Mouse (Mus musculus) G1E-ER4 (cell line): Measurements from ENCODE around the gene Taf15. TPM values are rescaled to one million over a fixed set of nuclear protein-coding genes. Genes with fewer than 3 reads are reported as not detected.

Source experiments
- GATA1 ChIP-seq: IDR thresholded peaks from one replicate; pipeline ENCODE4 v1.8.0; 2012; ENCODE audit warnings: low read length, inconsistent platforms
- polyA plus RNA-seq: library from polyadenylated mRNA; stranded (reverse); fragments of >175 nt; gene quantifications from 2 replicates; pipeline ENCODE4 v1.2.3, GENCODE M21; 2012

Gene Taf15
- polyA plus RNA-seq, 1 experiment = 73.0 TPM

DNA sequence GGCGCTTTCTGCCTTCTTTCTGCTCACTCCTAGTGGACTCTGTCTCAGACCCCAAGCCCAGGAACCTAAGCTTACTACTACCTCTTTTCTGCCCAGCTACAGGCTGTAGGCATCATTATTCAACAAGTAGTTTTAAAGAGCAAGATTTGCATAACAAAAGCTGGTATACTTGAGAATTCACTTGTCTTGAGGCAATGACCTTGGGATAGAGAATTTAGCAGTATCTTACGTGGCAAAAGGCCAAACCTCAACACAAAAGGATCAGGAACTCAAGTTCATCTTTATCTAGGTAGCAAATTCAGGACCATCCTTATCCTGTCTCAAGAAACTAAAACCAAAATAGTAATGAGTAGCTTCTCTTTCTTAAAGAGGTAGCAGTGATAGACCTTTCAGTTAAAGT, 22.7 kb downstream of the Taf15 start:
- TF ChIP-seq GATA1 = no peak

DNA sequence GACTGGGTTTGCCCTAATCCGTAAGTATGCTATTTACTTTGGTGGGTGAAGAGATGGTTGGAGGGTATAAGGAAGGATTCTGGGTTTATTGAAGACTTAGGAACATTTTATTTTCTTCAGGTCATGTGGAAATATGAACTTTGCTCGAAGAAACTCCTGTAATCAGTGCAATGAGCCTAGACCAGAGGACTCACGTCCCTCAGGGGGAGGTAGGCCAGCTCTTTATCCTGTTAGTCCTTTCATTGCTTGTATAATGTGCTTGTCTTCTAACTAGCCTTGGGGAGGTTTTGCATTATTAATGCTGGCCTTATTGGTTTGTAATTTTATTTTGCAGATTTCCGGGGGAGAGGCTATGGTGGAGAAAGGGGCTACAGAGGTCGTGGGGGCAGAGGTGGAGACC, 31.4 kb downstream of the Taf15 start:
- no peak for TF ChIP-seq GATA1

DNA sequence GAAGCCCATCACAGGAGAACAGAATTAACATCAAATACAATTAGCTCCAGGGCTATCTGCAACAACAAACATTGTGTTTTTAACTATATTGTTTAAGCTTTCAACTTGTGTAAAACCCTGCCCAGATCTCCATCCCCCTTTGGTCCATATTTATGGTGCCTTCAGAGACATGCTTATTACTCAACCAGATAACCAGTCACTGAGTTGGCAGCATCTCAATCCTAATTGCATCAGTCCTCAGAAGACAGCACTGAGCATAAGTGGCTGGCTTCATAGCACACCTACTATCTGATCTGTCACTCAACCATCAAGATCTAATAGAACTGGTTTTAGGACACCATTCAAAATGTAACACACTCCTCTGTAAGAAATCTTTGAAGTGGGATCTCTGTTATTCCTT, 36.6 kb downstream of the Taf15 start:
- TF ChIP-seq GATA1 = no peak

DNA sequence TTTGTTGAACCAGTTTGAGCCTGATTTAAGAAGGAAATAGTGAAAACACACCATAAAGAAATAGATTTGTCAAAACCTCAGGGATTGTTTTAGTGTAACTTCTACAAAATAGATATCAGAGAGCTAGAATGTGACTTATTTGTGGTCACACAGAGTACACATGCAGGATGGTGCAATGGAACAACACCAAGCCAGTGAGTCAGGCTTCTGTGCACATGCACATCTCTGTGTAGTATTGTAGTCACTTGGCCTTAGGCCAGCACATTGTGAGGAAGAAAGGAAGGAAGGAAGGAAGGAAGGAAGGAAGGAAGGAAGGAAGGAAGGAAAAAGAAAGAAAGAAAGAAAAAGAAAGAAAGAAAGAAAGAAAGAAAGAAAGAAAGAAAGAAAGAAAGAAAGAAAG, 44.3 kb downstream of the Taf15 start:
- no peak for TF ChIP-seq GATA1

DNA sequence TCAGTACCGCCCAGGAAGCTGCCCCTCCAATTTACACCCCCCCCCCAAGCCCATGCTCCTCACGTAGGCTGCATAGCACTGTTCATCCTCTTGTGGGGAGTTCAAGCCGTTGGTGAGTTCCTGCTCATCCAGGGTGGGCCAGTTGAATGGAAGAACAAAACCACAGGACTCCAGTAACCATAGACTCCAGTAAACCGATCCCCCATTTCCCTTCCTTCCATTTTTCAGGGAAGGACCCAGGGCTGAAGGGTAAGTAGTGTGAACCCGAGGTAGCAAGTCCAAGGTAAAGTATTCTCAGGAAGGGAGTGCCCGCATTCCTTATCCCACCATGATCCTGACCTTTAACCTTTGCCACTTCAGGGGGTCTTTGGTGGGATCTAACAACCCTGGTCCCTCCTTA, 45.5 kb downstream of the Taf15 start:
- no peak for TF ChIP-seq GATA1

DNA sequence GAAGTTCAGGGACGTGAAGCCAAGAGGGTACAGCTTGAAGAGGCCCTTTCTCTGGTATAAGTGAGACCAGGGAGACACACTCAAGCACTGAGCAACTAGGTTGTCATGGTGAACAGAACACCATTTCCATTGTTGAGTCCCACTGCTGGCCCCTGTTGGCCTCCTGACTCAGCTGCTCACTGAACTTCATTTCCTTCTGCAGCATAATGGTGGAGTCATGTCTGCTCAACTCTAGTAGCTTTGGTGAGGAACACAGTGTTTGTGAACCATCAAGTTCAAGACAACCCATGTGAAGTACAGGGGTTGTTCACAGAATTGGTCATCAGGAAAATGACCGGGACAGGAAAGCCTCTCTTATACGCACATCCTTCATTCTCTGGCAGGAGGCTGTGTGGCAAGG, 49.2 kb downstream of the Taf15 start, which contains the start of gene Heatr9:
Gene Heatr9 (minus strand): TSS at position 101 of the 400 bp plus-strand sequence.
- TF ChIP-seq GATA1 = no peak

DNA sequence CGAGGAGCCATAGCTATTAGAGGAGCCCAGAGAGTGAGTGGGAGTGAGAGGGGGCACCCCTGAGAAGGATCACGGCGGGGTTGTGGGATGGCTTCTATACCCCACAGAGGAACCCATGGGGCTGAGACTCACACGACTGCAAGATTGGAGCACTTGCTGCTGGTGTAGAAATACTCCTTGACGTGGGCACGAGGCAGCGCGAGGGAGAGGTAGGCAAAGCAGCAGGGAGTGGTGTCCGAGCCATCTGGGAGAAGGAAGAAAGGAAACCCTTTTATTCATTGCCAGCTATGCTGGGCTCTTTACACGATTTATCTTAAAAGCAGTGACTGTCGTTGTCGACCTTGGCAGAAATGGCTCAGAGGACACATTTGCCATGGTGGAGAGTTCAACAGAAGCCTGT, 56.1 kb downstream of the Taf15 start:
- no peak for TF ChIP-seq GATA1

DNA sequence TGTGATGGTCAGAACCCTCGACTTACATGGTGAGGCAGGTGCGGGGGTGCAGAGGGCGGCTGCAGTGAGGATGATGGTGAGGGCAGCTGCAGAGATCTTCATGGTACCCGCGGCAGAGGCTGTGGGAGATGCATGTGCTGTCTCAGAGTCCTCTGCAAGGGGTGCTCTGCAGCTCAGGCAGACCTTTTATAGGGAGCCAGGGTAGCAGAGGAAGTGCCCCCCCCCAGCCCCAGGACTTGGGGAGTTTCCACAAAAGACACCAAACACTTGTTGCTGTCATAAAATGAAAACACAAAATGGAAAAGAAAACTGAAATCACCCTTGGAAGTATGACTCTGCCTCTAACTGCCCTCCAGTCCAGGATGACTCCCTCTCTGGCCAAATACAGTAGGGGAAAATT, 57.5 kb downstream of the Taf15 start, which contains the start of gene Ccl5:
Gene Ccl5 (minus strand): TSS at position 159 of the 400 bp plus-strand sequence.
- no peak for TF ChIP-seq GATA1

DNA sequence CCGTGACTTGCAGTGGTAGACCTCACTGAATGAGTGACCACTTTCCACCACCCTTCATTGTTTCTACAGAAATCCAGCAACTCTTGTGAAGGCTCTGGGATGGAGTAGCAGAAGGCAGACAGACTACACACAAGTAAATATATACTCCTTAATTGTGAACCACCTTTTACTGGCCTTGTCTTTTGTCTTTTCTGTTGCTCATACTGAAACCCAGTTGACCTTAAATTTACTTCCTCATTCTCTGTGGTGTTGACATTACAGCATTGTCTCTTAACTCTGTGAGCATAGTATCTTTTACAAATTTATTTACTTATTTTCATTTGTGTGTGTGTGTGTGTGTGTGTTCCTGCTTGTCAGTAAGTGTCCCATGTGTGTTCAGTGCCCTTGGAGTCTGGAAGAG, 60.3 kb downstream of the Taf15 start:
- no peak for TF ChIP-seq GATA1

DNA sequence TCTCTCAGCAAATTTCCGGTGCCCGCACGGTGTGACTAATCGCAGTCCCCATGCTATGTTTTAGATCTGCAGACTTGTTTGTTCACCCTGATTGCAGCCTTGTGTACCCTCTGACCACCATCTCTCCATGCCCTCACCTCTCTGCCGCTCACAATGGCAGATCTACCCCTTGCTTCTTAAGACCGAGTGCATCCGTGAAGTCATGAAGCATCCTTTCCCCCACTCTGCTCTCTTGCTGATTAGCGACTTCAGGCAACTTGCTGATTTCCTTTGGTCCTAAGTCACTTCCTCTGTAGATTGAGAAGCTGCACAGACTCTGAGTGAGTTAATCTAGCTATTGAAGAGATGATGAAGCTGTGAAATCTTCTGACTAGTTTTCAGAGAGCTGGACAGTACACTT, 61.3 kb downstream of the Taf15 start:
- no peak for TF ChIP-seq GATA1

DNA sequence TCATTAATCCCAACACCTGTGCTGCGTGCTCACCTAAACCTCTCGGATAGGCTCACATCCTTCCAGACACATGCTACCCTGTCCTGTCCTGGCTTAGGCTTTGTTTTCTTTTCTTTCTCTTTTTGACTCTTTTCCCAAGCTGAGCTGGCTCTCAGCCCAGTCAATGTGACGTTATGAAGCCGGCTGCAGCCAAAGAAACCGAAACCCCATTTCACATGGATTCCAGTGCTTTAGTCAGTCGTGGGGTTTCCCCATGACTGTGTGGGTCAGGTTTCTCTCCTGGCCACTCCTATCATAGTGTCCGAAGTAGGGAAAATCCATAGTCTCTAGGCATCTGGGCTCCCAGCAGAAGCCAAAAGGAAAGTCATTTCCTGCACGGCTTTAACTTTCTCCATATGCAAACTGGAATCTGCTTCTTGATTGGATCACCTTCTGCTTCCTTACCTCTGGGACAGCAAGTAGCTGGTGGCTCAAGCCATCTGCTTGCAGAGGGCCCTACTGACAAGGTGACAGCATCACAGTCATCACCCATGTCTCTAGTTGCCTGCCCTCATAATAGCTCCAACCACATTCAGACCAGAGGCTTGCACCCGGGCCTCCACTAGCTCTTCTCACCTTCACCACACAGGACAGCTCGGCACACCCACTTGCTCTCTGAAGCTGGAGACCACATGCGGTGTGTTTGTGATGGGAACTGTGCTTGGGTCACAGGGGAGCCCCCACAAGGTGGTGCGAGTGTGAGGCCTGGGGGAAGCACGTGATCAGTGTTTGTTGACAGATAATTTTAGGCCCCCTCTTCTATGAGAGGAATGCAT, 61.9 kb downstream of the Taf15 start:
- TF ChIP-seq GATA1 = no peak

DNA sequence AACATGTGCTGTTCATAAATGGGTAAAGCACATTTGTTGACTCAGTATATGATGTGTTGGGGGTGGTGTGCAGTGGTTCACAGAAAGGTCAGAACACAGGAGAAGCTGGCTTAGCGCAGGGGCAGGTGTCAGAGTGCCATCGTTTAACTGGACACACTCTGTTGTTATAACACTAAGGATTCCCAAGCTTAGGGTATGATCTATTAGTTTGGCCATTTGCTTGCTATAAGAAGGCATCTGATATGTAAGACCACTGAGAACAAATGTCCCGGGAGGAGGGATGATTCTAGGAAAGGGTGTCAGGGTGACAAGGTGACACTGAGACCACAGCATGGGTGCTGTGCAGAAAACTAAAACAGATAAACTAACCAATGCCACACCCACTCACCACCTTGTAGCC, 63.9 kb downstream of the Taf15 start:
- no peak for TF ChIP-seq GATA1

DNA sequence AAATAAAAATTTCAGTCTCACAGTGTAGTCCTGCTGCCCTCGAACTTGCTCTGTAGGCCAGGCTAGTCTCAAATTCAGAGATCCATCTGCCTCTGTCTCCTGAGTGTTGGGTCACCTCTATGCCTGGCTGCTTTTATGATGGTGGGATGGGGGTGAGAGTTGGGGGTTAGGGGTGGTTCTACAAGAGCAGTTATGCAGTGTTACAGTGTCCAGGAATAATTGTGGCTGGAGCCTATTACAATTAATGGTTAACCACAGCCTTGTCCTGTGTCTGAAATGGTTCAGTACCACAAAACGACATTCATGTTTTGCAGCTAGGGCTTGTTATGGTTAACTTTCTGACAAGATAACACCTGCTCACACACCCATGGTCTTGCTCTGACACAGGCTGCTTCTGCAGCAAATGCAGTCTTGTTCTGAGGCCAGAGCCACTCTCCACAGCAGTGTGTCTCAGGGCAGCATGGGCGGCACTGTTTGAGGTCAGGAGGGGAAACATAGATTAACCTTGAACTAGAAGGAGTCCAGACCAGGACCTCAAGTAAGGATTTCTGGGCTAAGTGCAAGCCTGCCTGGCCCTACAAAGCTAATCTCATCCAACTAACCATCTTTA, 65.9 kb downstream of the Taf15 start:
- no peak for TF ChIP-seq GATA1

DNA sequence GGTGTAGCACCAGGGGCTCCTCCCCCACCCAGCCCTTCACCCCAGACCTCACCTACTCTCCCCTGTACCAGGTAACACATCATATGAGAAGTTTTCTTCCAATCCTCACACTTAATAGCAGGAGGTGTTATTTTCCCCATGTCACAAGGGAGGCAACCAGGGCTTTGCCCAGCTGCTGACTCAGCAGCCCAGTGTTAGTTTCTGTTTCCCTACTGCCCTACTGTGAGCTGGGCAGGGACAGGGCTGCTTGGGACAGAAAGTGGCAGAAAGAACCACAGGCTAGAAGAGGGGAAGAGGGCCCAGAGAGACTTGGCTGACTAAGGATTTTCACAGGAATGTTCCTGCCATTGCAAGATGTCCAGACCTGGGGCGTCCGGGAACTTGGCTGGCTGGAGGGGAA, 68.0 kb downstream of the Taf15 start:
- TF ChIP-seq GATA1 = no peak

DNA sequence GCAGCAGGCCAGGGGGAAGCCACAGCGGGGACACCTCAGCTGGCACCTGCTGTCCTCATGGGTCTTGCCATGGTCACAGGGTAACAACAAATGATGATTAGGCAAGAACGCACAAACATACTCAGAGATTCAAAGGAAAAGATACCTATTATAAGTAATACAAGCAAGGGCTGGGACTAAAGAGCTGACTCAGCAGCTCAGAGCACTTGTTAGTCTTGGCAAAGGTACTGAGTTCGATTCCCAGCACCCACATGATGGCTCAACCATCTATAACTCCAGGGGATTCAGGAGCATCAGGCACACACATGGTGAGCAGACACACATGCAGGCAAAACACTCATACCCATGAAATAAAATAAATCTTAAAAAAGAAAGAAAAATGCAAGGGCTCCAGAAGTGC, 68.5 kb downstream of the Taf15 start:
- no peak for TF ChIP-seq GATA1

DNA sequence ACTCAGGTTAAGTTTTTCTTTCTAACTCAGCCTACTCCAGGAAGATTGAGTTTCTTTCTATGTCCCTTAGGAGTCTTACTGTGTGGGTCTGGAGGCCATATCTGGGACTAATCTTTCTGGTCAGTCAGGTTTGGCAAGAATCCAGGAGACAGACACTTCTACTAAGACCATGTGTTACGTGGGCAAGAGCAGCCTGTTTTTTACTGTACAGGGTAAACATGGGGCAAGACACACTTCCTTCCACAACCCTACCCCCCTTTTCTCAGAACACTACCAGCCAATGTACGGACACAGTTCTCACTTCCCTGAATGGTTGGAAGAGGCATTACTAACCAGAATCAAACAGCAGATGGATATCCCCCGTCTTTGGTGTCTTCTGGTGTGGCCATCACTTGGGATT, 71.3 kb downstream of the Taf15 start:
- no peak for TF ChIP-seq GATA1

DNA sequence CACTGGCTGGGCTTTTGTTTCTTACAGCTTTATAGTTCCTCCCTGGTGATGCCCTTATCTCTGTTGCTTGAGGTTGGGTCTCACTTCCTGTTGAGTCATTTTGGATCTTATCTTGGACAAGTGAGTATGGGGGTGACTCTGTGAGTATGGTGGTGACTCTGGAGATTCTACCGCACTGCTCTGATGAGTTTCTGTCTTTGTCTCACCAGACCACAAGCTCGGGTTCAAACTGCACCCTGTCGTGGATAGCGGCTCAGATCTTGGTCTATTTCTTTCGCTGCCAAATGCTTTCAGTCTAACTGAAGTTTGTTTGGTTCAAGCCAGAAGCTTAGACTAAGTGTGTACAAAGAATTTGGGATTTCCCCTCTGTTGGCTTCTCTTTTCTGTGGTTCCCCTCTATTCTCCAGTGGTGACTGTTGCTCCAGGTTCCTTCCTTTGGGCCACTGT, 77.3 kb downstream of the Taf15 start:
- TF ChIP-seq GATA1 = peak; percentile 56
